Mouse (Mus musculus) CH12.LX (cell line): ENCODE results near the gene Nol9.

Source experiments
- CHD1 ChIP-seq: IDR thresholded peaks from 2 replicates; pipeline ENCODE4 v1.6.1; 2012; ENCODE audit warnings: low read depth, low read length, improper control_type of control experiment, inconsistent platforms
- CTCF ChIP-seq, 2 experiments: IDR thresholded peaks in 1 of 2; conservative IDR thresholded peaks in 1 of 2; 2 replicates each; pipeline ENCODE4 v1.5.1; 2011 to 2012; ENCODE audit warnings: low read depth in 2 of 2, low read length in 2 of 2, improper control_type of control experiment in 1 of 2, inconsistent platforms in 1 of 2, mild to moderate bottlenecking in 1 of 2, moderate library complexity in 1 of 2
- IRF4 ChIP-seq: IDR thresholded peaks from 2 replicates; pipeline ENCODE4 v1.6.1; 2014; ENCODE audit warnings: low read depth, mild to moderate bottlenecking, inconsistent platforms, low read length, improper control_type of control experiment
- JUN ChIP-seq: IDR thresholded peaks from 2 replicates; pipeline ENCODE4 v1.6.1; 2011; ENCODE audit warnings: low read depth, mild to moderate bottlenecking, low read length, improper control_type of control experiment, moderate library complexity; ENCODE audit not compliant: insufficient read depth
- MAX ChIP-seq: IDR thresholded peaks from 2 replicates; pipeline ENCODE4 v1.6.1; 2011; ENCODE audit warnings: low read length, improper control_type of control experiment
- POLR2A ChIP-seq: IDR thresholded peaks from 2 replicates; pipeline ENCODE4 v1.6.1; 2011; ENCODE audit warnings: low read depth, mild to moderate bottlenecking, improper control_type of control experiment, low read length
- RAD21 ChIP-seq: IDR thresholded peaks from 2 replicates; pipeline ENCODE4 v1.6.1; 2011; ENCODE audit warnings: low read depth, mild to moderate bottlenecking, low read length, improper control_type of control experiment, moderate library complexity
- USF1 ChIP-seq: IDR thresholded peaks from 2 replicates; pipeline ENCODE4 v1.6.1; 2014; ENCODE audit warnings: low read depth, mild to moderate bottlenecking, inconsistent platforms, low read length, improper control_type of control experiment
- ZC3H11A ChIP-seq: IDR thresholded peaks from 2 replicates; pipeline ENCODE4 v1.6.1; 2012; ENCODE audit warnings: low read depth, mild to moderate bottlenecking, inconsistent platforms, low read length, improper control_type of control experiment

DNA sequence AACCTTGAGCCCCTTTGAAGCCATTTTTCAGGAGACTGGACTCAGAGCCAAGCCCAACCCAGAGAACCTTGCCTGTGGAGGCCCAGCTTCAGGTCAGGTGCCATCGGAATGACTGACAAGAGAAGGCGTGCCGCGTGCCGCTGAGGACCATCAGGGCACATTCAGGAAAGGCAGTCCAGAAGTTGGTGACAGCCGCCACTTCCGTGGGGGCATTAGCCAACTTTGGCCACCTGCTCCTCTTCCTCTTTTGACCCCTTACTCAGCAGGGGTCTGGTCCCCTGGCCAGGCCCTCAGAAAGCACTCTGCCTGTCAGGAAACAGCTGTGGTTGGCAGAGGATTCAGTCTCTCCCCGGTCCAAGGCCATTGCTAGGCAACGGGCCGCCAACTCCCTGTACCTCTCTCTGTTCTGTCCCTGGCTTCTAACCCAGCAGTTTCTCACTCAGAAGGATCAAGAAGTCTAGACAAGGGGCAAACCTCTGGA is 33.0 kb downstream of the Nol9 start, which contains the start of gene Plekhg5:
- TF ChIP-seq JUN (no peak), CHD1 (no peak), POLR2A (no peak), ZC3H11A (no peak), USF1 (no peak), RAD21 (no peak), CTCF (conservative IDR thresholded peaks at IDR 0.05 in 1 of 2, IDR thresholded peaks at IDR 0.05 in 1 of 2; ENCODE audit: low read depth in 2 of 2, low read length in 2 of 2) (no peak), IRF4 (no peak), MAX (no peak)
